Mouse (Mus musculus): ENCODE results near the gene Dpysl4.
A peak's percentile ranks its signal among the peaks of the same experiment; 100 is the strongest.

Gene Dpysl4

GRCm38 (mm10) chr7:139085629-139086194, at the start of gene Dpysl4:
TSS of gene Dpysl4 (plus strand) at chr7:139086001.
- DNase-seq (ENCODE audit: low spot score): no peak

- no peak for DNase-seq (ENCODE audit: low spot score)
These were observed 22.4 kb upstream of the Dpysl4 start for GRCm38 (mm10) chr7:139063406-139063805.

GRCm38 (mm10) chr7:139068182-139068623, 17.6 kb upstream of the Dpysl4 start:
- peak; percentile 8 for DNase-seq (ENCODE audit: low spot score)

- DNase-seq (ENCODE audit: low spot score): no peak
These were observed 11.6 kb upstream of the Dpysl4 start for GRCm38 (mm10) chr7:139074189-139074588.

GRCm38 (mm10) chr7:139075054-139075794, 10.6 kb upstream of the Dpysl4 start:
- no peak for DNase-seq (ENCODE audit: low spot score)

GRCm38 (mm10) chr7:139077283-139077682, 8.5 kb upstream of the Dpysl4 start:
- no peak for DNase-seq (ENCODE audit: low spot score)

- no peak for DNase-seq (ENCODE audit: low spot score)
These were observed 7.6 kb upstream of the Dpysl4 start for GRCm38 (mm10) chr7:139078181-139078580.

GRCm38 (mm10) chr7:139079141-139079540, 6.7 kb upstream of the Dpysl4 start:
- no peak for DNase-seq (ENCODE audit: low spot score)

GRCm38 (mm10) chr7:139080714-139081113, 5.1 kb upstream of the Dpysl4 start:
- no peak for DNase-seq (ENCODE audit: low spot score)

GRCm38 (mm10) chr7:139081158-139081557, 4.6 kb upstream of the Dpysl4 start:
- DNase-seq (ENCODE audit: low spot score): no peak

GRCm38 (mm10) chr7:139082281-139082680, 3.5 kb upstream of the Dpysl4 start:
- no peak for DNase-seq (ENCODE audit: low spot score)

GRCm38 (mm10) chr7:139084316-139084715, 1.5 kb upstream of the Dpysl4 start:
- DNase-seq (ENCODE audit: low spot score): no peak

GRCm38 (mm10) chr7:139086195-139087158, 676 bp downstream of the Dpysl4 start:
- no peak for DNase-seq (ENCODE audit: low spot score)

- no peak for DNase-seq (ENCODE audit: low spot score)
These were observed 2.0 kb downstream of the Dpysl4 start for GRCm38 (mm10) chr7:139087801-139088200.

GRCm38 (mm10) chr7:139089892-139090874, 4.4 kb downstream of the Dpysl4 start:
- DNase-seq (ENCODE audit: low spot score): no peak

GRCm38 (mm10) chr7:139091681-139092080, 5.9 kb downstream of the Dpysl4 start:
- no peak for DNase-seq (ENCODE audit: low spot score)

GRCm38 (mm10) chr7:139092676-139093075, 6.9 kb downstream of the Dpysl4 start:
- DNase-seq (ENCODE audit: low spot score): no peak

GRCm38 (mm10) chr7:139093124-139093523, 7.3 kb downstream of the Dpysl4 start:
- no peak for DNase-seq (ENCODE audit: low spot score)

GRCm38 (mm10) chr7:139093781-139094180, 8.0 kb downstream of the Dpysl4 start:
- DNase-seq (ENCODE audit: low spot score): no peak

GRCm38 (mm10) chr7:139094761-139095160, 9.0 kb downstream of the Dpysl4 start:
- no peak for DNase-seq (ENCODE audit: low spot score)

- no peak for DNase-seq (ENCODE audit: low spot score)
These were observed 9.5 kb downstream of the Dpysl4 start for GRCm38 (mm10) chr7:139095282-139095681.

All from T-cell, adult 2 months (primary cell).